Mouse (Mus musculus): ENCODE results near the gene Fam169a.

GRCm38 (mm10) chr13:97052667-97053066, 14.4 kb upstream of the Fam169a start:
- TF ChIP-seq CTCF (IDR thresholded peaks at IDR 0.05; ENCODE audit: control insufficient read depth, insufficient read depth, low read length) (peak; percentile 35; the same call in 1 of the 2 replicates), POLR2A (IDR thresholded peaks at IDR 0.05; ENCODE audit: borderline replicate concordance, control insufficient read depth, low read depth, low read length) (no peak)

All from bone marrow, adult 2 months (tissue).